Mouse (Mus musculus) hematopoietic stem cell, adult 5-6 weeks (primary cell): ENCODE results near the gene Traip. TPM values are rescaled to one million over a fixed set of nuclear protein-coding genes. Genes with fewer than 3 reads are reported as not detected.
"Not testable (repeated sequence)": the region's sequence is repeated elsewhere in the genome, so short reads cannot be mapped to it uniquely, and the experiment has no call there.

Experiments
- ATAC-seq, 2 experiments: fragments of 125-278 bp in 1 of 2; replicated peaks in 1 of 2; 2 replicates each; pipeline ENCODE4 v1.8.0; 2016 to 2017; ENCODE audit warnings: inconsistent platforms in 2 of 2, mild to moderate bottlenecking in 2 of 2, moderate number of reproducible peaks in 2 of 2, low read depth in 1 of 2, moderate TSS enrichment in 1 of 2; ENCODE audit not compliant: low FRiP score in 2 of 2, poor library complexity in 2 of 2, severe bottlenecking in 2 of 2, insufficient read depth in 1 of 2, low TSS enrichment in 1 of 2
- total RNA-seq: library from RNA; stranded (forward); fragments of 172-1452, 232-1000 nt; gene quantifications from 2 replicates; pipeline ENCODE4 v1.2.3, GENCODE M21; 2017

Traip gene
- total RNA-seq, 1 experiment from 2014 or later, result 19.3 TPM

DNA sequence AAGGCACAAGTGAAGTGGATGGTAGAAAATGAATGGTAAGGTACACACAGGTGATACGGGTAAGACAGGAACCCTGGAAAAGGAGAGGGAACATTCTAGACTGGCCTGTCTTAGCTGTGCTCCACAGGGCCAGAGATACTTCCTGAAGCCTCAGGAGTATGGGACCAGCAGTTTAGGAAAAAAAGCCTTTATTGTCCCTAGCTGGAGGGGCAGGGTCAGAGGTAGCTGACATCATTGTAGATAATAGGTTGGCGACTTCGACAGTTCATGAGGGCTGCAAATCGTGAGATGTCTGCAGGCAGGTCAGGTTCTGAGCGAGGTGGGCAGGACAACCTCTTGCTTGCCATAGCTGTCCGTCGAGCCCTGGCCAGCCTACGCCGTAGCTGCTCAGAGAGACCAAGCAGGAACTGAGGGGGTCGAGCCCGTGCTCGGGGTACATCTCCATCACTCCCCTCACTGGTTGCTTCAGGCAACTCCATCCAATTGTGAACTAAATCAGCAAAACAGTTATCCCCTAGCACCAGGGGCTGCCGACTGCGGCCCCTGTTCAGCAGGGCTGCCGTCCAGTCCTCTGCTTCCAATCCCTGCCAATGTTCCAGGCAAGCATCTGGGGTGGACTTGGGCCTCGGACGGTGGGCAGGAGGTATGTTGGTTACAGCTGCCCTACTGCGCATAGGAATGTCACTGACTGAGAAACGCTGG lies 34.3 kb downstream of the Traip start:
- ATAC-seq, result no peak

DNA sequence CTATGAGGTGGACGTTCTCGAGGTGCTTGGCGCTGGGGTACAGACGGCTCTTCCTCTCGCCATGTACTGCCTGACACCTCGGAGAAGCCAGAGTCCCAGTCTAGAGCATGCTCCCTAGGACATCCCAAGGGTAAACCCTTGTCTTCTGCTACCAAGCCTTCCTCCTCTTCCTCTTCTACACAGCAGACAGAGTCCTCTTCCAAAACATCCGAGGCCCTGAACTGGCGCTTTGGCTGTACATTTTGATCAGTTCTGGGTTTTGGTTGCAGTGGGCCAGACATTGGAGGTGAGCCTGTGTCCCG lies 34.8 kb downstream of the Traip start:
- ATAC-seq, result no peak

DNA sequence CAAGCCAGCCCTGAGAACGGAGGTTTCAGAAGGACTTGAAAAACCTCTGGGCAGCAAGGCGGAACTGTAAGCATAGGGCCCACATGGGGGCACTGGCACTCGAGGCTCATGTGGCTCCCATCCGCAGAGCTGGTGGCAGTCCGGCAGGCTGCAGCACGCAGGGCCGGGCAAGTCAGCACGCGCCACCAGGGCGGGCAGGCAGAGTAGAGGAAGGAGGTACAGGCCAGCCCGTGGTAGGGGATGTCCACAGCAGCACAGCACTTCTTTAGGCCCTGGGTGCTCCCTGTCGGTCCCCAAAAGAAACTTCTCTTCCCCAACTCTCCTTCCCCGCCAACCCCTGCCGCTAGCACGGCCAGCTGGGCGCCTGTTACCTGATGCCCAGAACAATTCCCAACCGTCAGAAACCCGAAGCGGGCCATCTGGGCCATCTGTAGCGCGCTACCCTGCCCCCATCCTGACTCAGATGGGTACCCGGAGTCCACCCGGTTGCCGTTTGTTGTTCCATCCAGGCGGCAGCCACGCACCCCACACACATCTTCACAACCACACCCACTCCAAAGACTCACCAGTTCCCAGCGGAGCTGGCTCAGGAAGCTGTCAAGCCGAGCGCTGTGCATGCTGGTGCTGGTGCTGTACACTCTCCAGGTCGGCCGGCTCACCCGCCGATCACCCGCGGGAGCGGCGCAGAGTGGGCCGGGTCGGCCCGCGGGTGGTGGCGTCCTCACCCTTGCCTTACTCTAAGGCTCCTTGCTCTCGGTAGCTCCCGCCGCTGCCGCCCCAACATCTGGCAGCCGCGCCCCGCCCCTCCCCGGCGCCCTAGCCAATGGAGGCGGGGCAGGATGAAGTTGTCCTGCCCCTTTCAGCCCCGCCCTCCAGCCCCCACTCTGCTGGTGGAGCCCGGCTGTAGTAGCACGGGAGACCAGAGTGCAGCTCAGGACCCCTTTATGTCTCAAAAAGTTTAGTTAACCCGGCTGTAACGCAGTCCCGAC lies 35.5 kb downstream of the Traip start, which contains the start of gene Inka1:
TSS of gene Inka1 (minus strand) at position 749 of the 989 bp plus-strand sequence.
- ATAC-seq, result peak; percentile 35 to 37; a peak in 2 of 4 replicates

DNA sequence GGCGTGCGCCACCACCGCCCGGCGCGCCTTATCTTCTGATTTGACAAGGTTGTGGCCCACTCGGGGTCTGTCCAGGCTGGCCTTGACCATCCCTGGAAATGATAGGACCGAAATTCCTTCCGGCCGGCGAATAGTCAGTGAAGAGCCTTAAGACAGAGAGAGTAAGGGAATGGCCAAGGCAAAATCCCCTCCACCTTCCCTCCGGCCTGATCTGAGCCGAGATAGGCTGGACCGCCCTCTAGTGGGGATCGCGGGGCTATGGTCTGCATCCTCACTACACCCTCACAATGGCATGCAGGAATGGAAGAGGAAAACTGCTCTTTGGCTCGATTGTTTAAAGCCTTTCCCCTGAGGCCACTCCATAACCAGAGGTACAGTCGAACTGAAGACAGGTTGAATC lies 36.4 kb downstream of the Traip start:
- ATAC-seq, result 0 out of 4 replicates have a peak, but pooled peaks have one; percentile 18 to 33

DNA sequence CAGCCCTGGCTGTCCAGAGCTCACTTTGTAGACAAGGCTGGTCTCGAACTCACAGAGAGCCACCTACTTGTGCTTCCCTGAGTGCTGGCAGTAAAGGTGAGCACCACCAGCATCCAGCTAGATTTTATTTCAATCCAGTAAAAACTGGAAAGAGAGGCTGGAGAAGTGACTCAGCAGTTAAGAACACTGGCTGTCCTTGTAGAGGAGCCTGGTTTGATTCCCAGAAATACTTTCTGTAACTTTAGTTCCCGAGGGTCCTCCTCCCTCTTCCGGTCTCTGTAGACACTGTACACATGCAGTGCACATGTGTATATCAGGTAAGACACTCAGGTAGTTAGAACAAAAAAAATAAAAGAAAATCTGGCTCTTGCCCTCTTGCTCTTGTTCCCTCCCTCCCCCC lies 38.0 kb downstream of the Traip start:
- ATAC-seq, result no peak

DNA sequence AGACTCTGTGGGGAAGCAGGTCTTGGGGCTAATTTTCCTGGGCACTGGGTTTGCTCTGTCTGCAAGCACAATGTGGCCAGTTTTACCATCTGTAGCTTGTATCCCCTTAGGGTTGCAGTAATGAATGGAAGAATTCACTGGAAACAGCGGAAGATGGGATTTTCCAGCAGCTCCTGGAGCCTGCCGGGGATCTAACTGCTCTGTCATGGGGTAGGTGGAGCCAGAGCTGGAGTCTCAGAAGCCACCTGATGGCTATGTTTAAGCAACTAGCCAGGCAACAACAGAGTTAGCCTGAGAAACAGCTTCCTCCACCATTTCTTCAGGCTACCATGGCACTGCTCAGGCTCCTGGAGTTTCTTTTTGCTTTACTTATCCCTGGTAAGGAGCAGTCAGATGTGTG lies 42.3 kb downstream of the Traip start, which contains the start of gene Cdhr4:
TSS of gene Cdhr4 (plus strand) at position 301 of the 400 bp plus-strand sequence.
- ATAC-seq, result no peak

DNA sequence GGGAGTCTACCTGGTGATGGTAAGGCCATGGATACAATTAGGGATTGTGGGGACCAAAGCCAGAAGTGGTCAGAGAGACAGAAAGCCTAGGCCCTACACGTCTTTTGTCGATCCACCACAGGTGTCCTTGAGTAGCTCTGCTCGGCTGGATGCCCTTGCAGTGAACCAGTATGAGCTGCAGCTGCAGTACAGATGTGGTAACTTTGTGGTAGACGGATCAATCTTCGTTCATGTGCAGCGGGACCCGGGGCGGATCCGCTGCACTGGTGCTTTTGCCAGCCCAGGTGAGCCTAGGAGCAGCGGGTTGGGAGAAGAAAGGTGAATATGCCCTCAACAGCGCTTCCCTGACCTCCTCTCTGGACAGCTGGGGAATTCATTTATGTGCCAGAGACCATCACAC lies 43.1 kb downstream of the Traip start:
- no peak for ATAC-seq

DNA sequence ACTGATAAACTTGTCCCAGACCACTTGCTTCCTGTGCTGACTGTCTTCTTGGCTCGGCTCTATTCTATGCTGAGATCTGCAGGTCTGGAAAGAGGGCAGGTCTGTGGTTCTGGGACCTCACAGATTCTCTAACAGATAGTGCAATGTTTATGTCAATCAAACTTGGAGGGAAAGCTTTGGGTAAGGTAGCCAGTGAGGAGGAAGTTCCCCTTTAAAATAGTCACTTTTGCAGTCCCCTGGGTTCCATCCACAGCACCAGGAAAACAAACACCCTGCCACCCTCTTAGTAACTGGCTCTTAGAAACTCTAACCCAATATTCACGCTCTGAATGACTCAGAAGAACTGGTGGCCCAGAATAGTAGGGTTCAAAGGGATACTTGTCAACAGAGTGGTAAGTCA lies 44.5 kb downstream of the Traip start:
- peak; percentile 11 to 63; a peak in 2 of 4 replicates for ATAC-seq

DNA sequence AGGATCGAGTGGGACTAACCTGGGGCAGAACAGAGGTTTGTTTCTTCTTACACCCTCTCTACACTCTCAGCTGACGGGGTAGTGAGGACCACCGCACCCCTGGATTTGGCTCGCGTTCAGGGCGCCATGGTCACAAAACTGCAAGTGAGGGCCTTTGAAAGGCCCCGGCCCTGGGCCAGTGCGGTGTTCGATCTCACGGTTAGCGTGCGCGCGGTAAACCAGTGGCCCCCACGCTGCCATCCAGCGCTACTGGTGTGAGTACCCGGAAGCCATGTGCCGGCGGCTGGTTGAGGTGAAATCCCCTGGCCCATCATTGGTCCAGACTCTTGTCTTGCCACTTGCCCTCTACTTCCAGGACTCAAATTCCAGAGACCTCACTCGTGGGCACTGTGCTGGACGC lies 45.6 kb downstream of the Traip start:
- ATAC-seq, result no peak

DNA sequence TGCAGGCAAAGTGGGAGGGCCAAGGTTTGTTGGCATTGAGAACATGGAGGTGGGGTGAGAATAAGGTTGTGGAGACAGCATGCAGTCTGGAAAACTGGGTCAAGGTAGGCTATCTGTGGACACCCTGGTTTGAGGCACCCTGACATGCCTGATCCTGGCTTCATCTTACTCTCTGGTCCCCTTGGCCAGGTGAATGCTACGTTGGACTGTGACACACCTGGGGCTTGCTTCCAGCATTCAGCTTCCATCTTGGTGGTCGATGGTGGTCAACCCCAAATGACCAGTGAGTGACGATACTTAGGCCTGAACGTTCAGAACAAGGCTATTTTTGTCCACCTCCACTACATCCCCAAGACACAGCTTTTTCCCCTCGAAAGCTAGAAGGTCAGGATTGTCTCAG lies 46.1 kb downstream of the Traip start, which contains the start of gene Gm20662:
TSS of gene Gm20662 (plus strand) at position 301 of the 400 bp plus-strand sequence.
- ATAC-seq, result no peak

DNA sequence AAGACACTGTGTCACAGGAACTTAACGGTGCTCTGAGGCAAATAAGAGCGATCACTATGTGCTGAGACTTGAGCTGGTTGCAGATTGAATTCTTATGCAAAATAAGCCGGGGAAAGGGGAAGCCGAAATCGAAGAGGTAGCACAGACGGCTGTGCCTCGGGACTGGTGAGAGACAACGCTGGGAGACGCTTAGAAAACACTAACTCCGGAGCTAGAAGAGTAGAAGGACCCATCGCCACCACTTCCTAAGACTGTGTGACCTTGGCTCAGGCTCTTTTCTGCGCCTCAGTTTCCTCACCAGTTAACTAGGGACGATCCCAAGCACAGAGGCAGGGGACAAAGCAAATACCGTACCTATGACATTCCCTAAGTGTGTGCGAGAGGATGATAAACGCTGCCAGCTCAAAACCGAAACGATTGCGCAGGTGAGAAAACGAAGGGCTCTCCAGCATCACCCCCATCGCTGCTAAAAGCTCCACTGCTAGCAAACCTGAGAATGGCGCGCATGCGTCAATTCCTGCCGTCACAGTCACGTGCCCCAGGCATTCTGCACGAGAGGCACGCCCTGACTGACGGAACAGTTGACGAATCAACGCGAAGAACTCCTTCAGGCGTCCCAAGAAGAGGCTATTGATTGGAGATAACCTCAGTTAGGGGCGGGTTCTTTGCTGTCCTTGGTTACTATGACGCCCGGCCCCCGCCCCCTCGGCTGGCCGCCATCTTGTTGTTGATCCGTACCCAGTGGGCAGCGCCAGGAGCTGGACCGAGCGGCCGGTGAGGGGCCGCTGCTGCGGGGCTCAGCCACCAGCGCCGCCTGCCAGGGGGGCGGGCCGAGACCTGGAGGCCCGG lies 52.2 kb downstream of the Traip start, which contains the start of gene Ip6k1:
TSS of gene Ip6k1 (plus strand) at position 580 of the 849 bp plus-strand sequence.
- peak; percentile 99 to 100 for ATAC-seq

DNA sequence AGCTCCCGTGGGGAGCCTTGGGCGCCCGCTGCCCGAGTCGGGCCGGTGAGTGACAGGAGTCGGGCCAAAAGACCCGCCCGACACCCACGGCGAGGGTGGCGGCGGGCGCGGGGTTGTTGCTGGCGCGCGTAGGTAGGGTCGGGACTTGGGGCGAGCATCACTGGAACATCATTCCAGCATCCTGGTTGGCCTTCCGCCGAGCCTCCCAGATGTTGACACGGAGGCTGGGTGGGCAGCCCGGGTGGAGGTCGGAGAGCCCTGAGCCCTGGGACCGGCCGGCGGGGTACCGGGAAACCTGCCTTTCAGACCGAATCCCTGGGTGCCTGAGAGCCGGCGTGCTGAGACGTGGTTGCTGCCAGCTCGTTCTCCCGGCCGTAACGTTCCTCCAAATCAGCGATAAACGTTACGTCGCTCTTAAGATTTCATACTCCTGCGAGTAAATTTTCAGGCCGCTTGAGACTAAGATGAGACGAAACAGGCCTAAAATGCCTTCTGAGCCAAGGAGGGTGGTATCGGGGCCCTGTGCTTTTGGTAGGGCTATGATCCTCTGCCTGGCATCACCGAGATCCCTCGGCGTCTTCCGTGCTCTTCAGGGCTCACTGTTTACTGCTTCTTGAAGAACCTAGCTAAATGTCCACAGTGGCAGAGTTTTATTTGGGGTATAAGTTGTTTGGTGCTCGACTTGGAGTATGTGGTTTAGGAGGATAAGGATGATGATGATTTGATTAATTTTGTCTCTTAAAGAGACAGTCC lies 53.0 kb downstream of the Traip start:
- 0 out of 4 replicates have a peak, but pooled peaks of 1 of the 2 experiments have one; percentile 2 for ATAC-seq

DNA sequence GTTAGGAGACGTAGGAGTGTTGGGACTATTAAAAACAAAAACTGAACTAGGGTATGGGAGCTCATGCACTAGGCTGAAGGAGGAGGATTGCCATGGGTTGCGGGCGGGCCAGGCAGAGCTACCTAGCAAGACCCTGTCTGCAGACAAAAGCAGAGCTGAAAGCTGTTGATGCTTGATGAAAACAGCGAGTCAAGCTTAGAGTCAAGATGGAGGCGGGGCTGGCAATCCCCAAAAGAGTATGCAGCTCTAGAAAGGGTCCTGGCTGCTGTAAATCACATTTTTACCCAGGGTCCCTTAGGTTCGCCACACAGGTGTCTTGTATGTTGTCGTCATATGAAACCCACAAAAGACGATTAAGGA lies 53.6 kb downstream of the Traip start:
- no peak for ATAC-seq

DNA sequence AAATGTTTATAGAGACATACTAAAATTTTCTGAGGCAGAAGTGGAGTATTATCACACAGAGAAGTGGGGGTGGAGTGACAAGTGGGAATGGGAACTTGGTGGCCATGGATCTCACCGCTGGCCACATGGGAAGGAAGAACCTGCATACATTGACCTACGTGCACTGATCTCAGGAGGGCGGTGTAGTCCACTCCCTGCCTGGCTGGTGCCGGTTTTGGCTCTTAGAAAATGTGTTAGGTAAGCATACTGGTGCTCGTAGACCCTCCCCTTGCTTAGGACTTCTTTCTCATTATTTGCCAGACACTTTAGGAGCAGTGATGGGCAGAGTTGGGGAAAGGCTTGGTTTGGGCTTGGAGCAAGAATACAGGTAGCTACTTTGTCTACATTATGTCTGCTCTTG lies 58.1 kb downstream of the Traip start:
- no peak for ATAC-seq

DNA sequence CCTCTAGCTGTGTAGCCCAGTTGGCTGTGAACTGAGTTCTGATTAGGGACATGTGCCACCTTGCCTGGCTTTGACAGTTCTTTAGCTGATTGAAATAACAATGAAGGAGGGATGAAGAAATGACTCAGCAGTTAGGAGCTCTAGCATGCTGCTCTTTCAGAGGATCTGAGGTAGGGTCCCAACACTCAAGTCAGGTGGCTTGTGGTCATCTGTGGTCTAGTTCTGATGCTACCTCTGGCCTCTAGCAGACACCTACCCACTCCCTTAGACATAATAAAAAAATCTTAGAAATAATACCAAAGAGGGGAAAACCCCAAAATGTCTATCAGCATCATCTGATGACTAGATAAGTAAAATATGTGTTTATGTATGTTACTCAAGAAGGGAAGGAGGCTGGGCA lies 60.4 kb downstream of the Traip start:
- ATAC-seq, result no peak

DNA sequence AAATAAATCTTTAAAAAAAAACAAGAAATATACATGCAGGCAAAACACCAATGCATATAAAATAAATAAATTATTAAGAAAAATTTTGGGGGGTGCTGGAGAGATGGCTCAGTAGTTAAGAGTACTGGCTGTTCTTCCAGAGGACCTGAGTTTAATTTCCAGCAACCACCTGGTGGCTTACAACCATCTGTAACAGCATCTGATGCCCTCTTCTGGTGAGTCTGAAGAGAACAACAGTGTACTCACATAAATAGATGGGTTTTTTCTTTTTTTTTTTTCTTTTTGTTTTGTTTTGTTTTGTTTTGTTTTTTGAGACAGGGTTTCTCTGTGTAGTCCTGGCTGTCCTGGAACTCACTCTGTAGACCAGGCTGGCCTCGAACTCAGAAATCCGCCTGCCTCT lies 63.6 kb downstream of the Traip start:
- not testable (repeated sequence) for ATAC-seq

DNA sequence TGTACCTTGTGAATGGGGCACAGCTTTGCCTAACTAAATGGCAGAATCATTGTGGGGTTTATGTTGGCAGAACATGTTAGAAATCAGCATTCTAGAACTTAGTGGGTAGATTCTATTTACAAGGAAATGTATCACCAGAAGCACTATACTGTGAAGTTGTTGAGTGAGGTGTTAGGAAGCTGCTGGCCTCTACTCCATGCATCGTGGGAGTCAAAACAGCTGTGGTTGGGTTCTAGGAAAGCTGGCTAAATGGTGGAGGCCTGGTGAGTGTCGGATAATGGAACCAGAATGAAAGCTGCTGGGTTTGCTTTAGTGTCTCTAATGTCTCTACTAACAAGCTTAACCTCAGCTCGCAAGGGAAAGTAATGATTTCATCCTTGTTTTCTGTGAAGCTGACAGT lies 67.2 kb downstream of the Traip start:
- no peak for ATAC-seq
